Mouse (Mus musculus) layer of hippocampus, adult 18-20 months (tissue): ENCODE results near the gene Bsg. TPM values are rescaled to one million over a fixed set of nuclear protein-coding genes. Genes with fewer than 3 reads are reported as not detected.
A peak's percentile ranks its signal among the peaks of the same experiment; 100 is the strongest.

ENCODE experiments used
- DNase-seq, 2 experiments: peaks; one replicate each; pipeline ENCODE4 v3.0.0; 2022; ENCODE audit warnings: low spot score in 2 of 2
- long read RNA-seq: library from polyadenylated mRNA; stranded (forward); transcript quantifications from one replicate; pipeline ENCODE4 v2.0.0, GENCODE M21; 2021
- total RNA-seq, 2 experiments: library from RNA; stranded (reverse); gene quantifications; 2 replicates each; pipeline ENCODE4 v1.2.3; 2021

Gene Bsg
- total RNA-seq: 100 to 1,000 TPM; 554 to 566 TPM
- long read RNA-seq, transcript Bsg-202 (6 exons, 1,240 nt): minor isoform, 6 of 682 reads
- long read RNA-seq, transcript Bsg-205 (7 exons, 1,261 nt): major isoform, 606 of 682 reads
- long read RNA-seq, partial matches to known transcripts: 19 of 682 reads
- long read RNA-seq, other reads (novel, unspliced or antisense): 50 of 682 reads

- DNase-seq: peak; percentile 97 to 99
Measured at GRCm38 (mm10) chr10:79704065-79704969, at the start of gene Bsg. Bsg (plus strand) TSS chr10:79704491.

- peak; percentile 70 to 78 for DNase-seq
Measured at GRCm38 (mm10) chr10:79654946-79655395, 49.3 kb upstream of the Bsg start.

- no peak for DNase-seq
Measured at GRCm38 (mm10) chr10:79658829-79659228, 45.5 kb upstream of the Bsg start.

- DNase-seq: no peak
Measured at GRCm38 (mm10) chr10:79660298-79660697, 44.0 kb upstream of the Bsg start.

- DNase-seq: no peak
Measured at GRCm38 (mm10) chr10:79661861-79662260, 42.4 kb upstream of the Bsg start.

GRCm38 (mm10) chr10:79664131-79664665 lies 40.1 kb upstream of the Bsg start, which contains the start of gene Madcam1:
Madcam1 (plus strand) TSS chr10:79664559.
- peak in 1 of 2 experiments; percentile 73 for DNase-seq

- no peak for DNase-seq
Measured at GRCm38 (mm10) chr10:79665051-79665450, 39.2 kb upstream of the Bsg start.

- DNase-seq: no peak
Measured at GRCm38 (mm10) chr10:79666493-79666892, 37.8 kb upstream of the Bsg start.

- DNase-seq: no peak
Measured at GRCm38 (mm10) chr10:79668076-79668475, 36.2 kb upstream of the Bsg start.

- peak; percentile 87 to 96 for DNase-seq
Measured at GRCm38 (mm10) chr10:79668771-79669575, 35.3 kb upstream of the Bsg start, which contains the start of gene Tpgs1. Tpgs1 (plus strand) TSS chr10:79669369.

GRCm38 (mm10) chr10:79669576-79670057 lies 34.7 kb upstream of the Bsg start:
- peak; percentile 79 to 82 for DNase-seq

GRCm38 (mm10) chr10:79670071-79670888 lies 34.0 kb upstream of the Bsg start:
- no peak for DNase-seq

- DNase-seq: no peak
Measured at GRCm38 (mm10) chr10:79671396-79672087, 32.7 kb upstream of the Bsg start.

- DNase-seq: no peak
Measured at GRCm38 (mm10) chr10:79672088-79672455, 32.2 kb upstream of the Bsg start.

GRCm38 (mm10) chr10:79673054-79673453 lies 31.2 kb upstream of the Bsg start:
- DNase-seq: no peak

GRCm38 (mm10) chr10:79675346-79676035 lies 28.8 kb upstream of the Bsg start:
- DNase-seq: no peak

GRCm38 (mm10) chr10:79680606-79681495 lies 23.4 kb upstream of the Bsg start:
- no peak for DNase-seq
